ENCODE assay signal across 26 mouse cellular contexts in genomic region chr8:86894194-86894761, GRCm38 (mm10). TPM values are rescaled to one million over a fixed set of nuclear protein-coding genes. Genes with fewer than 3 reads are reported as not detected.
DNase-seq lines count a peak whose midpoint lies in the region; ATAC-seq and TF ChIP-seq lines count a peak whose summit lies in the region.
"Had no signal": no experiment of that assay in that cellular context is flagged by ENCODE, and none has a peak within 500 bp of the region (broad histone marks: within the 10 kb centered on the region; RNA-seq: fewer than 3 reads in every experiment).

No protein-coding gene starts in this region.

- H3K4me3 ChIP-seq in heart, embryonic 16.5 days (ENCODE audit: low read length): no peak overlapping the region
- H3K4me3 ChIP-seq in heart, embryonic 10.5 days: no peak overlapping the region
- no peak overlapping the region for H3K4me3 ChIP-seq in lung, embryonic 16.5 days (ENCODE audit: low read length)
- no peak overlapping the region for H3K4me3 ChIP-seq in limb, embryonic 14.5 days (replicated peaks; ENCODE audit: low read length)
- H3K4me3 ChIP-seq: forebrain, embryonic 13.5 days; hindbrain, embryonic 13.5 days; limb, embryonic 12.5 days; liver, embryonic 12.5 days had no signal

- no peaks in the 10 kb centered on the region for H3K27me3 ChIP-seq in heart, embryonic 16.5 days (ENCODE audit: control insufficient read depth, insufficient read depth, low read length)
- H3K27me3 ChIP-seq in heart, embryonic 10.5 days (ENCODE audit: insufficient read depth, poor library complexity, severe bottlenecking): no peaks in the 10 kb centered on the region
- H3K27me3 ChIP-seq in lung, embryonic 16.5 days (ENCODE audit: control insufficient read depth, insufficient read depth, low read depth, low read length): no peaks in the 10 kb centered on the region
- H3K27me3 ChIP-seq in limb, embryonic 14.5 days (ENCODE audit: control insufficient read depth, insufficient read depth, low read length): no peaks in the 10 kb centered on the region
- H3K27me3 ChIP-seq: forebrain, embryonic 13.5 days; hindbrain, embryonic 13.5 days; limb, embryonic 12.5 days; liver, embryonic 12.5 days; Patski had no signal

- DNase-seq in heart, embryonic 10.5 days (ENCODE audit: low spot score): no peak
- no peak for DNase-seq in lung, postnatal 4 days
- DNase-seq in R1 (ENCODE audit: low read depth, low spot score): peak; percentile 68
- no peak for DNase-seq in limb, embryonic 14.5 days (ENCODE audit: low spot score)
- no peak for DNase-seq in frontal cortex, postnatal 14 days (ENCODE audit: low spot score in 2 of 2)
- DNase-seq: adrenal gland, adult 8-10 months; B cell, adult 2 months; cerebellum, adult 11 months; cerebellum, adult 9-10 months; cerebellum, postnatal 36 days; gastrocnemius, postnatal 36 days; heart, postnatal 36 days; kidney, adult 9 months; kidney, postnatal 14 days; layer of hippocampus, adult 9-11 months; liver, postnatal 0 days; midbrain, embryonic 14.5 days; thymus, postnatal 4 days had no signal

- no peak overlapping the region for H3K4me2 ChIP-seq in heart, embryonic 16.5 days (ENCODE audit: low read depth, low read length)
- no peak overlapping the region for H3K4me2 ChIP-seq in lung, embryonic 16.5 days (ENCODE audit: low read depth, low read length)
- no peak overlapping the region for H3K4me2 ChIP-seq in limb, embryonic 14.5 days (replicated peaks; ENCODE audit: low read depth, low read length, severe bottlenecking)
- H3K4me2 ChIP-seq: forebrain, embryonic 13.5 days; hindbrain, embryonic 13.5 days; limb, embryonic 12.5 days; liver, embryonic 12.5 days had no signal

- H3K27ac ChIP-seq in heart, embryonic 16.5 days (ENCODE audit: low read length): peak overlapping the region; percentile 78
- no peak overlapping the region for H3K27ac ChIP-seq in heart, embryonic 10.5 days
- H3K27ac ChIP-seq in lung, embryonic 16.5 days (ENCODE audit: low read length): 0 out of 2 replicates have a peak overlapping the region, but pooled peaks have one; percentile 56
- H3K27ac ChIP-seq in limb, embryonic 14.5 days (replicated peaks; ENCODE audit: low read depth, low read length): 0 out of 2 replicates have a peak overlapping the region, but pooled peaks have one; percentile 43
- H3K27ac ChIP-seq: forebrain, embryonic 13.5 days; hindbrain, embryonic 13.5 days; limb, embryonic 12.5 days; liver, embryonic 12.5 days had no signal

- 73% methylated on average over 6 of the region's 6 CpGs for WGBS in heart, embryonic 16.5 days
- WGBS in heart, embryonic 10.5 days: 83% methylated on average over 6 of the region's 6 CpGs
- 67% methylated on average over 6 of the region's 6 CpGs for WGBS in lung, embryonic 16.5 days
- WGBS in limb, embryonic 14.5 days: 62% methylated on average over 6 of the region's 6 CpGs

- H3K36me3 ChIP-seq in heart, embryonic 16.5 days (ENCODE audit: control insufficient read depth, insufficient read depth): no peaks in the 10 kb centered on the region
- no peaks in the 10 kb centered on the region for H3K36me3 ChIP-seq in heart, embryonic 10.5 days
- H3K36me3 ChIP-seq in lung, embryonic 16.5 days (ENCODE audit: control insufficient read depth, insufficient read depth, low read length): no peaks in the 10 kb centered on the region
- no peaks in the 10 kb centered on the region for H3K36me3 ChIP-seq in limb, embryonic 14.5 days (ENCODE audit: control insufficient read depth, insufficient read depth, low read length)
- H3K36me3 ChIP-seq: hindbrain, embryonic 13.5 days; limb, embryonic 12.5 days; liver, embryonic 12.5 days had no signal

- no peak overlapping the region for H3K9ac ChIP-seq in heart, embryonic 16.5 days (ENCODE audit: low read length)
- no peak overlapping the region for H3K9ac ChIP-seq in lung, embryonic 16.5 days (ENCODE audit: low read length)
- H3K9ac ChIP-seq in limb, embryonic 14.5 days (ENCODE audit: low read depth, low read length, severe bottlenecking): no peak overlapping the region
- H3K9ac ChIP-seq: forebrain, embryonic 13.5 days; hindbrain, embryonic 13.5 days; limb, embryonic 12.5 days; liver, embryonic 12.5 days; liver, postnatal 0 days had no signal

- no peaks in the 10 kb centered on the region for H3K9me3 ChIP-seq in heart, embryonic 16.5 days (replicated peaks; ENCODE audit: control insufficient read depth, low read length)
- no peaks in the 10 kb centered on the region for H3K9me3 ChIP-seq in heart, embryonic 10.5 days
- no peaks in the 10 kb centered on the region for H3K9me3 ChIP-seq in lung, embryonic 16.5 days (ENCODE audit: control insufficient read depth, low read length)
- no peaks in the 10 kb centered on the region for H3K9me3 ChIP-seq in limb, embryonic 14.5 days (ENCODE audit: control insufficient read depth, low read length)
- H3K9me3 ChIP-seq: forebrain, embryonic 13.5 days; hindbrain, embryonic 13.5 days; limb, embryonic 12.5 days; liver, embryonic 12.5 days had no signal

- TF ChIP-seq POLR2A in limb, embryonic 14.5 days (IDR thresholded peaks at IDR 0.05; ENCODE audit: borderline replicate concordance, extremely low read depth, insufficient read depth, insufficient read length): no peak

- H3K4me1 ChIP-seq in heart, embryonic 16.5 days (ENCODE audit: control insufficient read depth, insufficient read depth, low read length): no peaks in the 10 kb centered on the region
- H3K4me1 ChIP-seq in heart, embryonic 10.5 days: peaks cover 10% of the 10 kb centered on the region; the same call in 1 of the 2 replicates
- H3K4me1 ChIP-seq in lung, embryonic 16.5 days (replicated peaks; ENCODE audit: control insufficient read depth, insufficient read depth, low read length): 0 out of 2 replicates have a peak, but pooled peaks cover 3% of the 10 kb centered on the region
- 0 out of 2 replicates have a peak, but pooled peaks cover 2% of the 10 kb centered on the region for H3K4me1 ChIP-seq in limb, embryonic 14.5 days (ENCODE audit: control insufficient read depth, insufficient read depth, low read length)
- H3K4me1 ChIP-seq: forebrain, embryonic 13.5 days; hindbrain, embryonic 13.5 days had no signal

- ATAC-seq in heart, embryonic 16.5 days (replicated peaks; ENCODE audit: extremely low read depth, insufficient read depth, low FRiP score): no peak
- no peak for ATAC-seq in lung, embryonic 16.5 days (ENCODE audit: low read depth)
- ATAC-seq in limb, embryonic 14.5 days (ENCODE audit: low FRiP score, low read depth): no peak
- ATAC-seq: forebrain, embryonic 13.5 days; intestine, postnatal 0 days; liver, embryonic 12.5 days; liver, postnatal 0 days; Patski had no signal

RNA-seq across cellular contexts. Expression of gene N4bp1, which starts 9.2 kb away (rescaled TPM):
- 5.8 and 6.5 TPM in 2 replicates for polyA plus RNA-seq in heart, embryonic 16.5 days (2015; fragmentation: Nextera tagmentation; extraction: Ambion mirVana)
- 6.6 and 9.9 TPM in 2 replicates for polyA plus RNA-seq in heart, embryonic 10.5 days (2016; fragmentation: Nextera tagmentation; extraction: Ambion mirVana)
- polyA plus RNA-seq in lung, embryonic 16.5 days (2015; fragmentation: Nextera tagmentation; extraction: Ambion mirVana): 6.4 and 7.2 TPM in 2 replicates
- 20.3 and 23.3 TPM in 2 replicates for polyA plus RNA-seq in limb, embryonic 14.5 days (2012; rRNA removed)
- polyA plus RNA-seq in limb, embryonic 14.5 days (2014; fragmentation: Nextera tagmentation; extraction: Ambion mirVana): 11.8 and 12.1 TPM in 2 replicates
